Mouse (Mus musculus) cerebellum, adult 2 months (tissue): Measurements from ENCODE around the gene Ash1l.

Experiments
- CTCF ChIP-seq: fragments of 200-500 bp; IDR thresholded peaks from 2 replicates; pipeline ENCODE4 v1.5.1; 2011; ENCODE audit warnings: low read depth, mild to moderate bottlenecking, control low read depth, low read length, moderate library complexity, borderline replicate concordance; ENCODE audit not compliant: insufficient read depth
- POLR2A ChIP-seq: fragments of 200-500 bp; IDR thresholded peaks from 2 replicates; pipeline ENCODE4 v1.6.1; 2011; ENCODE audit warnings: low read length, control low read depth, borderline replicate concordance; ENCODE audit not compliant: insufficient read depth

GRCm38 (mm10) chr3:89067265-89067664, 116.8 kb downstream of the Ash1l start:
- TF ChIP-seq CTCF (no peak), POLR2A (no peak)
